Mouse (Mus musculus) bone marrow macrophage, adult 2 months (primary cell): Measurements from ENCODE around the gene Asgr1. TPM values are rescaled to one million over a fixed set of nuclear protein-coding genes. Genes with fewer than 3 reads are reported as not detected.
"Not testable (repeated sequence)": the region's sequence is repeated elsewhere in the genome, so short reads cannot be mapped to it uniquely, and the experiment has no call there.

Experiments
- H3K27ac ChIP-seq: 2 replicates; pipeline ENCODE4 v1.5.1; 2012; ENCODE audit warnings: low read depth, low read length; ENCODE audit not compliant: insufficient read depth
- H3K4me1 ChIP-seq: 2 replicates; pipeline ENCODE4 v1.6.1; 2012; ENCODE audit warnings: low read length; ENCODE audit not compliant: control insufficient read depth, insufficient read depth
- H3K4me3 ChIP-seq: 2 replicates; pipeline ENCODE4 v1.5.1; 2012; ENCODE audit warnings: mild to moderate bottlenecking, low read length, moderate library complexity; ENCODE audit not compliant: insufficient read depth
- CTCF ChIP-seq: IDR thresholded peaks from 2 replicates; pipeline ENCODE4 v1.5.1; 2012; ENCODE audit warnings: low read depth, mild to moderate bottlenecking, low read length, moderate library complexity
- POLR2A ChIP-seq: IDR thresholded peaks from 2 replicates; pipeline ENCODE4 v1.6.1; 2012; ENCODE audit warnings: mild to moderate bottlenecking, low read depth, low read length, borderline replicate concordance
- polyA plus RNA-seq: library from polyadenylated mRNA; stranded (reverse); fragments of >200 nt; gene quantifications from 2 replicates; pipeline ENCODE4 v1.2.4, GENCODE M21; 2012; ENCODE audit not compliant: missing spikeins, insufficient read depth, insufficient read length

Asgr1 gene
- polyA plus RNA-seq: not detected in 2 replicates

- no peak within 1 kb of the TSS for H3K4me3 ChIP-seq
- TF ChIP-seq CTCF: no peak
- no peaks in the 10 kb centered on the region for H3K4me1 ChIP-seq
- no peak within 1 kb of the TSS for H3K27ac ChIP-seq
Measured at GRCm38 (mm10) chr11:70053898-70054570, at the start of gene Asgr1. Asgr1 (plus strand) TSS chr11:70054085.

- TF ChIP-seq CTCF (no peak), POLR2A (no peak)
- peaks cover 8% of the 10 kb centered on the region for H3K4me1 ChIP-seq
- H3K27ac ChIP-seq: no peak overlapping the region
- H3K4me3 ChIP-seq: no peak overlapping the region
Measured at GRCm38 (mm10) chr11:70005521-70005920, 48.4 kb upstream of the Asgr1 start.

- Histone ChIP-seq H3K4me1 (peaks cover 4% of the 10 kb centered on the region; the same call in 1 of the 2 replicates), H3K27ac (no peak overlapping the region), H3K4me3 (no peak overlapping the region)
- TF ChIP-seq CTCF (no peak), POLR2A (no peak)
Measured at GRCm38 (mm10) chr11:70010033-70010432, 43.9 kb upstream of the Asgr1 start.

GRCm38 (mm10) chr11:70010548-70010947 is 43.3 kb upstream of the Asgr1 start:
- Histone ChIP-seq H3K27ac (no peak overlapping the region), H3K4me1 (peaks cover 4% of the 10 kb centered on the region; the same call in 1 of the 2 replicates), H3K4me3 (no peak overlapping the region)
- TF ChIP-seq POLR2A (no peak), CTCF (no peak)

DNA sequence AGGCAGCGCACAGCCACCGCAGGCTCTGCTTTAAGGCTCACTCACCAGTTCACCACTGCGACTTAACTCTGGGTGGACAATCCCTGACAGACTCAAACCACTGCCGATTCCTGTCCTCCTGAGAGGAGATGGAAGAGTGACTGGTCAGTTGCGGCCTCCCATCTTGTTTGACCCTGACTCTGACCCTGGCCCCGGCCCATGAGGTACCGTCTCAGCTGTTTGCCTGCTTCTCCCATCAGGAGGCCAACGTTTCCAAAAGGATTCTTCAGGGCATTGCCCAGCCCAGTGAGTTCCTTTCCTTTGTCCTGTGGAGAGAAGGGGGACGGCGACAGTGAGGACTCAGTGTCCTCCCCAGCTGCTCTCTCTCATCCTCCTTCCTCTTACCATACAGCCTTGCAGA is 42.9 kb upstream of the Asgr1 start:
- Histone ChIP-seq H3K4me3 (no peak overlapping the region), H3K4me1 (peaks cover 4% of the 10 kb centered on the region; the same call in 1 of the 2 replicates), H3K27ac (no peak overlapping the region)
- TF ChIP-seq CTCF (no peak), POLR2A (no peak)

- no peak overlapping the region for H3K4me3 ChIP-seq
- no peak for TF ChIP-seq CTCF
- no peak overlapping the region for H3K27ac ChIP-seq
- H3K4me1 ChIP-seq: peaks cover 7% of the 10 kb centered on the region
Measured at GRCm38 (mm10) chr11:70012931-70013330, 41.0 kb upstream of the Asgr1 start.

GRCm38 (mm10) chr11:70013408-70013807 is 40.5 kb upstream of the Asgr1 start:
- Histone ChIP-seq H3K27ac (no peak overlapping the region), H3K4me1 (peaks cover 9% of the 10 kb centered on the region), H3K4me3 (no peak overlapping the region)
- TF ChIP-seq CTCF (no peak), POLR2A (no peak)

DNA sequence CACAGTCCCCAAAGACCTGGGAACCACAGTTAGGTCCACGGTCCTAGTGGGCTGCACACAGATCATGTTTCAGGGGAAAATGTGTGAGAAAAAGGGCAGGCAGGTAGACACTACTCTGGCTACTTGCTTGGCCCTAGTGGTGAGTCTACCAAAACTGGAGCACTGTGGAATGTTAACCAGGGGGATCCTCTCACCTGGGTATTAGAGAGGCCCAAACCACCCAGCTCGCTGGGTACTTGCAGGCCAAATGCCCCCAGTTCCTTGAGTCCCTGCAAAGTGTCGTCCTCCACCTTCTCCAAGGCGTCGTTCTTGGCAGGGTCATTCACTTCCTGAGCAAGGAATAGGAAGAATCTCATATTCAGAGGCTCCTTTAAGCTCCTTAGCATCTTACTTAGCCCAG is 39.8 kb upstream of the Asgr1 start:
- Histone ChIP-seq H3K4me3 (no peak overlapping the region), H3K27ac (no peak overlapping the region), H3K4me1 (peaks cover 14% of the 10 kb centered on the region)
- TF ChIP-seq CTCF (no peak), POLR2A (no peak)

GRCm38 (mm10) chr11:70014880-70015558 is 38.9 kb upstream of the Asgr1 start, which contains the start of gene Acadvl:
Acadvl (minus strand) TSS chr11:70015411.
- Histone ChIP-seq H3K4me3 (peak within 1 kb of the TSS; percentile 72), H3K27ac (peak within 1 kb of the TSS; percentile 27), H3K4me1 (peaks cover 19% of the 10 kb centered on the region)
- TF ChIP-seq POLR2A (no peak; the same call in 1 of the 2 replicates), CTCF (0 out of 2 replicates have a peak, but pooled peaks have one; percentile 26)

DNA sequence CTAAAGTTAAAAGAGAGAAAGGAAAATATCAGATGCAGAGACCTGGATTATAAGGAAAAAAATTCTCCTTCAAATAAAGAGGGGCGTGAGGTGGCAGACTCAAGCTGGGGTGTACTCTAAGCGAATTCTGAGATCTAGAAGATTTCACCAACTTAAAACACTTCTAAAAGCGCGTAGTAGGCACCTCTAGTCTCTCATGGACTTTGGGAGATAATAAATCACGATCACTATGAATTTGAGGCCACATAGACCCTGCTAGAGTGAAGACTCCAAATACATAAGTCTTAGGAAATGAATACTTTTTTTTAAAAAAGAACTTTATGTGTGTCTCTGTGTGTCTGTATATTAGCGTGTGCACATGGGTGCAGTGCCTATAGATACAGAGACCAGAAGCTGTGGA is 38.2 kb upstream of the Asgr1 start:
- peaks cover 24% of the 10 kb centered on the region for H3K4me1 ChIP-seq
- H3K27ac ChIP-seq: no peak overlapping the region
- TF ChIP-seq POLR2A: no peak
- no peak for TF ChIP-seq CTCF
- no peak overlapping the region for H3K4me3 ChIP-seq

- H3K4me3 ChIP-seq, H3K27ac ChIP-seq: not testable (repeated sequence)
- H3K4me1 ChIP-seq: peaks cover 24% of the 10 kb centered on the region
Measured at GRCm38 (mm10) chr11:70016177-70016576, 37.7 kb upstream of the Asgr1 start.
